Mouse (Mus musculus): Measurements from ENCODE around the gene Banp. TPM values are rescaled to one million over a fixed set of nuclear protein-coding genes. Genes with fewer than 3 reads are reported as not detected.

Banp gene
- total RNA-seq, 2 experiments from 2014 or later, result 30.4 to 35.6 TPM

DNA sequence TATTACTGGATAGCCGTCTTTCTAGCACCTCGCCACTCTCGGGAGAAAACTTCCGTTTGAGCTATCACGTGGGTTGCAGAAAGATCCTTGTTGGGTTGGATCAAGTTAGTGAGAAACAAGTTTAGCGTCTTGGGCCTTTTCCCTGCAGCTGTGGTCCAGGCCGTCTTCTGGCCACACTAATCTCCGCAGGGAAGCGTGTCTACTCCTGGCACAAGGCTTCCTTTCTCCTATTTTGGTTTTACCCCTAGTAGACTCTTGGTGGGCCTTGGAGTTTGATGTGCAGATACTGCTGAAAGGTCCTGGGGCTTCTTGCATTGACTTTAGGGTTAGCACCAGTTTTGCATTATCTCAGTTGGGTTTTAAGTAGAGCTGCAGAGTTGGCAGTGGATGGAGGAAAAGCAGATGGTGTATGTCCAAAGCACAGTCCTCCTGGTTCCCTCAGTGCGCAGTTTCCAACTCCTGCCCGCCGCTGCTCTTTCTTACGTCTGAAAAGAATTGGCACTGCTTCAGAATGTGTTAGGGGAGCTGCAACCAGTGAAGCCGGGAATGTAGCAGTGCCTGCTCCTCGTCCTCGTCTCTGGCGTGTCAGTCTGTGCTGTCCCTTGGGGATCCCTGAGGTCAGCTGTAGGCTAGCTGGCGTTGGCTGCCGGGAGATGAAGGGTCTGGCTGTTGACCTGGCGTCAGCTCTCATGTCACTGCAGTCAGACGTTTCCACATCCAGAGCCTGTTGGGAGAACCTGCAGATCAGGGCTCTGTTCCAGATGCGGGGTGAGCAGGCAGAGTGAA is 68.7 kb downstream of the Banp start:
- peak; percentile 57 to 64 for DNase-seq

DNA sequence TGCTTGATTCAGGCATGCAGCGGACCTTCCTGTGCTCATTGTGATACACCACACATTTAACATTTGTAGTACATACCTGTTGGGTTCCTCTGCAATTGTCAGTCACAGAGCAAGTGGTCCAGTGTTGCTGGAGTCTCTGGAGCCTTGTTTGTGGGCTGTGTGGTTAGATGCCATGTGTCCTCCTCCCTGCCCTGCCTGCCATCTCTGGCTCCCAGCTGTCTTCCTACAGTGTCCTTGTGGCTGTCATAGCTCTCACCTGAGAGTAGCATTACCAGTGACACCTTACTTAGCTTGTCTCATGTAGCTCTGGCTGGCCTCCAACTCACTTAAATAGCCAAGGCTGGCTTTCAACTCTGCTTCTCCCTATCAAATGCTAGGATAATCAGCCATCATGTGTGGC is 69.6 kb downstream of the Banp start:
- no peak for DNase-seq

DNA sequence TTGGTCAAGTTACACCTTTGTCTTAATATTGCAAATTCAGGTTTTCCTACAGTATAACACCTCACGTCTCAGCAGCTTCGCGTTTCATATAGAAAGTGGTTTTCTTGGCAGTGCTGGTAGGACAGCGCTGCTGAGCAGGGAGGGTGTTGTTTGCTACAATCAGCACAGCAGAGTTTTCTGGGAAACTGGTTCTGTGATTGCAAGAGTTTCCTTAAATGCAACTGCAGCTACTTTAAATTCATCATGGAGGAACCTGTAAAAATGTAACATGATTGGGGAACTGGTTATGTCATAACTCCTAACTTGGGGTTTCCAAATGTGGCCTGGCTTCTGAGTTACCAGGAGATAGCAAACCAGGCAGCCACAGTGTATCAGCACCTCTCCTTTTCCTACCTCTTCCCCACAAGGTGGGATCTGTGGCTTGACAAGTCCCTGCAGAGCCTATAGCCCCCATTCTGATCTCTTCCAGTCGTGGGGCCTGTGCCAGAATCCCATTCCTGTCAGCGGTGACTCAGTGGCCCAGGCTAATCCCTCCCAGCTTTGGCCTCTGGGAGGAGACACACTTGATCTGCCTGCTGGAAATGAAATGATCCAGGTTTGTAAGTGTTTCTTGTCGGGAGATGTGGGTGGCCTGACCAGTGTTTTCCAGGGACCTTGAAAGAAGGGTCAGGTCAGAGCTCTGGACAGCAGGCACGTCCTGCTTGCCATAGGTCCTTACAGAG is 70.7 kb downstream of the Banp start:
- DNase-seq, result no peak

DNA sequence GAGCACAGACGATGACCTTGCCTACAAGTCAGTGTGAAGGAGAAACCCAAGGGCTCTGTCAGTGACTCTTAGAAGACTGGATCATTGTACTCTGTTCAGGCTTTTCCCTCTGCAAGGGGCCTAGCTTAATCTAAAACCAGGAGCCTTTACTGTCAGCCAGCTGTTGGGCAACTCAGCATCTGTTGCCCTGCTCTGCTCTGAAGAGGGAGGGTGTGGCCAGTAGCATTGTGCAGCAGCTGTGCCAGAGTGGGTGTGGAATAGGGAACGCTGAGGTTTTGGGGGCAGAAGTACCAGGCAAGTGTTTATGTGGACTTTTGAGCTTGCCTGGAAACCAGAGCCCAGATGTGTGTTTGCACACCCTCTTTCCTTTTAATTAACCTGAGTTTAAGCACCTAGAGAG is 72.2 kb downstream of the Banp start:
- DNase-seq, result peak; percentile 26 to 46

DNA sequence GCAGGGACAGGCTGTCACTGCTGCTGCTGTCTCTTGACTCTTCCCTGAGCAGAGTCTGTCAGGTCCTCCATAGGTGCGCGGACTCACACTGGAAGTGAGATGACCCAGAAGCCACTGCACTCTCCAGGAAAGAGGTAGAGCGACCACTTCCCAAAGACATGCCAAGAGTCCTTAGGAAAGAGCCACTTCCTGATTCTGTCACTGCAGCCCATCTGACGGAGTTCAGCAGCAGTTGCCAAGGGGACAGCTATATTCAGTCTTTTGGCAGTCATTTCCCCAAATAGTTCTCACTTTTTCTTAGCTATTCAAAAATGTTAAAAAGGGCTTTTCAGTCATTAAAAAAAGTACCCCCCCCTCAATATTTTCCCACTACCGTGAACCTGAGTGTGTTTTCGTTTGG is 72.7 kb downstream of the Banp start:
- DNase-seq, result no peak

GRCm38 (mm10) chr8:122022705-122023104 is 73.2 kb downstream of the Banp start:
- no peak for DNase-seq

DNA sequence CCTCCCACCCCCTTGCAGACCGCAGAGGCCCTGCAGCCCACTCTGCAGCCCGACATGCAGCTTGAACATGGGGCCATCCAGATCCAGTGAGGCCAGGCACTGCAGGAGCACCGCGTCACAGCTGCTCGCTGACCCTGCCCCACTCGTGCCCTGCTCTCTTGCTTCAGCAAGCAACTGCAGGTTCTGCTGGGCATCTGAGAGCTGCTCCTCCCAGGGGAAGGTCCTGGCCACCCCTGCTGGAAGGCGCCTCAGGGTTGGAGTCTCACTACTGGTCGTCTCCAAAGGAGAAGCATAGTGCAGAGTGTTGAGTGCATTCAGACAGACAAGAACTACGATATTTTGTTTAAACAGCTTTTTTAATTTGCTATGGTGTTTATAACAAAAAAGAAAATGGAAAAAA is 76.0 kb downstream of the Banp start:
- DNase-seq, result no peak

GRCm38 (mm10) chr8:122028116-122028515 is 78.6 kb downstream of the Banp start:
- DNase-seq, result no peak

- no peak for DNase-seq
These were observed 81.4 kb downstream of the Banp start for GRCm38 (mm10) chr8:122030965-122031364.

DNA sequence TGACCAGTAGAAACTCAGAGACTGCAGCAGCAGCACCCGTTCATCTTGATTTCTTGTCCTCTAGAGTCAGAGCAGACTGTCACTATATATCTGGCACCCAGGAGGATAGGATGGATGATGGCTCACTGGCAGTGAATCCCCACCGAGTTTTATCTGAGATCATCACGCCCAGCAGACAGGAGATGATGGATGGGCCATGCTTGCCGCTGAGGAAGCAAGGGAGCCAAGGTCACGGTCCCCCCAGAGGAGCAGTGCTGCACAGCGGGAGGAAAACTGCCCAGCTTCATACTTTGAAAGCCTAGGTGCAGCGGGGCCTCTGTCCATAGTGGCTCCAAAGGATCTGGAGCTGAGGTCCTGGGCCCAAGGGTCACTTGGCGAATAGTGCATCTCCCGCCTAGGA is 83.2 kb downstream of the Banp start:
- no peak for DNase-seq

GRCm38 (mm10) chr8:122035543-122035942 is 86.0 kb downstream of the Banp start:
- no peak for DNase-seq

GRCm38 (mm10) chr8:122036325-122036724 is 86.8 kb downstream of the Banp start:
- DNase-seq, result no peak

DNA sequence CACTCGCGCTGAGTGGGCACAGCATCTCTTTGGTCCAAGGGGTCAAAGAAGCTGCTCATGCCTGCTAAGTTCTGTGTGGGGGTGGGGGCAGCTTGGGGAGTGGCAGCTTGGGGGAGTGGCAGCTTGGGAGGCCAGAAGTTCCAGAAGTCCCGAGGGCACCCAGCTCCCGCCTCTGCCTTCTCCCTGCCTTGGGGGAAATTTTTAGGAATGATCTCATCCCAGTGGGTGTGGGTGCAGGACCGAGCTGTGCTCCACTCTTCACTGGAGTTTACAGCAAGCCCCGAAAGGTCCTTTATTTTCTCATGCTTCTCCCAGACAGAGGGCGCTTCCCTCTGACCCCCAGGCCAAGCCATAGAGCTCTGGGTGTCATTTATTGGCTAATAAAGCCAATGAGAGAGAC is 87.7 kb downstream of the Banp start:
- no peak for DNase-seq

GRCm38 (mm10) chr8:122038076-122038475 is 88.5 kb downstream of the Banp start:
- DNase-seq, result no peak

DNA sequence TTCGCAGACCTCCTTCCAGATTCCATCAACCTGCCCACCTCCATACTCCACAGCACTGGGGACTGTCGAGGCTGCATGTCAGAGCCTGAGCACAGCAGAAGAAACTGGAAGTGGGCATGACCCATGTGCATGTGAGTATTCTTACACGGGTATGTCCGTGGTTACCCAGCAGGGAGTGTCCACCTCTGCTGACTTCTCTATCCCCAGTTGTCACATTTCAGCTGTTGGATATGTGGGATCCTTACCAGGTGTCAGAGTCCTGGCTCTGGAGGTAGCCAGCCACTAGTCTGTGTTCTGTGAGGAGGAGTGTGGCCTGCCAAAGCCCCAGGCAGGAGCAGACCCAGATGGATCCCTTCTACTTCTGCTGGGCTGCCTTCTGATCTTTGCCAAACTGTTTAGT is 89.9 kb downstream of the Banp start:
- no peak for DNase-seq

DNA sequence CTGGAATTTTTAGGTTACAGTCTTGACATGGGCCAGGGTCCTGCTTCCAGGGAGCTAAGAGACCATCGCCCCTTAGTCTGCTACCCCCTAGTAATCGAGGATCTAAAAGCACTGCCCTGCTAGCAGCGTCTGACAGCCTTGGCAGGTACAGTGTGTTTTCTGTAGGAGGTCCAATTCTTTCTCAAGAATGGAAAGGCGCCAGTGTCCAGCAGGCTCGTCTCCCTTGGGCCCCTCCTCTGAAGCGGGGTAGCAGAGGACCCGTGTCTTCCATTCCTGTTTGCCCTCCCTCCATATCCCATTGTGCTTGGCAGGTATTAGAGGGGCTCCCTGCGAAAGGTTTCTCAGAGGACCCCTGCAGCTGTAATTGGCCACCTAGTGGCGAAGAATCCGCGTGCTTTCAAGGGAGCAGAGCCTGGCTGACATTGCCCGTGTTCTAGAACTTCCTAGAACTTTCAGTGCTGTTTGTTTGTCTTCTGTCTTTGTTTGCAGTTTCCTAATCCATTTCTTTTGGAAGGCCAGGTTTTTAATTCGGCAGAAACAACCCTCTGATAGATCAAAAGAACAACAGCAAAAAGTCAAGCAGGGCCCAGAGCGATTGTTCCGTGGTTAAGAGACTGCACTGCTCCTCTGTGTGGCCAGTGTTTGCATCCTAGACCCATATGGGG is 97.8 kb downstream of the Banp start:
- peak; percentile 39 to 55 for DNase-seq

- DNase-seq, result no peak
These were observed 99.7 kb downstream of the Banp start for GRCm38 (mm10) chr8:122049266-122049665.

GRCm38 (mm10) chr8:122049923-122050322 is 100.4 kb downstream of the Banp start:
- DNase-seq, result no peak

DNA sequence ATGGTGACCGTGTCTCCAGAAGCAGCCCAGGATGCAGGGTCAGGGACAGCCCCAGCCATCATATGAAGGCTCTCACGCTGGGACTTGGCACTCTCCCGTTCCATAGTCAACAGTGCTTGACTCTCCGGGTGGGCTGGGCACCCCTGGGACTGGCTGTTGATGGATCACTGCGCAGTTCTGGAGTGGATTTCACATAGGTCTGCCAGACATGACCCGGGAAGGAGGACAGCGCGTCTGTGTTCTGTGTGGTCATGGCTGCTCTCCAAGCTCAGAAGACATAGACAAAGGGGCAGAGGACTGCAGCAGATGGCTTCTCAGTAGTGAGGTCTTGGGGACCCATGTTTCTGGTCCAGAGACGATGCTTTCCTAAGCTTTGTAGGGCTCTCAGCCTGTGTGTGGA is 101.1 kb downstream of the Banp start:
- no peak for DNase-seq

- no peak for DNase-seq
These were observed 105.8 kb downstream of the Banp start for GRCm38 (mm10) chr8:122055321-122055720.

- no peak for DNase-seq
These were observed 106.6 kb downstream of the Banp start for GRCm38 (mm10) chr8:122056113-122056512.

GRCm38 (mm10) chr8:122056882-122057281 is 107.3 kb downstream of the Banp start:
- DNase-seq, result no peak

- no peak for DNase-seq
These were observed 109.0 kb downstream of the Banp start for GRCm38 (mm10) chr8:122058510-122058909.
